Mouse (Mus musculus): ENCODE results near the gene Stpg4. TPM values are rescaled to one million over a fixed set of nuclear protein-coding genes. Genes with fewer than 3 reads are reported as not detected.

The Stpg4 gene
- polyA plus RNA-seq, 1 experiment from 2014 or later: not detected

- H3K9me3 ChIP-seq (ENCODE audit: control insufficient read depth, low read length): no peaks in the 10 kb centered on the region
- no peaks in the 10 kb centered on the region for H3K27me3 ChIP-seq (ENCODE audit: control insufficient read depth, insufficient read depth, low read length)
- 0 out of 2 replicates have a peak overlapping the region, but pooled peaks have one; percentile 20 for H3K27ac ChIP-seq (replicated peaks; ENCODE audit: low read depth, low read length)
- H3K4me2 ChIP-seq (ENCODE audit: low read length): no peak overlapping the region
- H3K4me1 ChIP-seq (ENCODE audit: control insufficient read depth, insufficient read depth, low read length): peaks cover 22% of the 10 kb centered on the region
- no peaks in the 10 kb centered on the region for H3K36me3 ChIP-seq (ENCODE audit: control insufficient read depth, insufficient read depth, low read length)
- 49% methylated on average over 3 of the region's 3 CpGs for WGBS
- H3K4me3 ChIP-seq (replicated peaks; ENCODE audit: low read depth, low read length): no peak overlapping the region
- DNase-seq (peak; percentile 65), ATAC-seq (ENCODE audit: low FRiP score, low TSS enrichment) (no peak)
- H3K9ac ChIP-seq (replicated peaks; ENCODE audit: low read length): no peak overlapping the region
Measured at GRCm38 (mm10) chr17:87367640-87368039, 59.9 kb downstream of the Stpg4 start.

GRCm38 (mm10) chr17:87367228-87367627, 60.3 kb downstream of the Stpg4 start:
- Histone ChIP-seq H3K27ac (replicated peaks; ENCODE audit: low read depth, low read length) (no peak overlapping the region), H3K36me3 (ENCODE audit: control insufficient read depth, insufficient read depth, low read length) (no peaks in the 10 kb centered on the region), H3K4me2 (ENCODE audit: low read length) (no peak overlapping the region), H3K4me1 (ENCODE audit: control insufficient read depth, insufficient read depth, low read length) (peaks cover 18% of the 10 kb centered on the region), H3K9ac (replicated peaks; ENCODE audit: low read length) (no peak overlapping the region), H3K27me3 (ENCODE audit: control insufficient read depth, insufficient read depth, low read length) (no peaks in the 10 kb centered on the region), H3K9me3 (ENCODE audit: control insufficient read depth, low read length) (no peaks in the 10 kb centered on the region), H3K4me3 (replicated peaks; ENCODE audit: low read depth, low read length) (no peak overlapping the region)
- WGBS: 52% methylated on average over 4 of the region's 4 CpGs
- no peak for ATAC-seq (ENCODE audit: low FRiP score, low TSS enrichment)
- no peak for DNase-seq

GRCm38 (mm10) chr17:87366520-87366919, 61.0 kb downstream of the Stpg4 start:
- Histone ChIP-seq H3K9me3 (ENCODE audit: control insufficient read depth, low read length) (no peaks in the 10 kb centered on the region), H3K4me2 (ENCODE audit: low read length) (no peak overlapping the region), H3K4me3 (replicated peaks; ENCODE audit: low read depth, low read length) (no peak overlapping the region), H3K27ac (replicated peaks; ENCODE audit: low read depth, low read length) (no peak overlapping the region), H3K9ac (replicated peaks; ENCODE audit: low read length) (no peak overlapping the region), H3K27me3 (ENCODE audit: control insufficient read depth, insufficient read depth, low read length) (no peaks in the 10 kb centered on the region), H3K36me3 (ENCODE audit: control insufficient read depth, insufficient read depth, low read length) (no peaks in the 10 kb centered on the region), H3K4me1 (ENCODE audit: control insufficient read depth, insufficient read depth, low read length) (peaks cover 12% of the 10 kb centered on the region; the same call in 1 of the 2 replicates)
- 25% methylated on average over 2 of the region's 2 CpGs for WGBS
- DNase-seq (no peak), ATAC-seq (ENCODE audit: low FRiP score, low TSS enrichment) (no peak)

- DNase-seq (no peak), ATAC-seq (ENCODE audit: low FRiP score, low TSS enrichment) (no peak)
- Histone ChIP-seq H3K27ac (replicated peaks; ENCODE audit: low read depth, low read length) (no peak overlapping the region), H3K27me3 (ENCODE audit: control insufficient read depth, insufficient read depth, low read length) (no peaks in the 10 kb centered on the region), H3K36me3 (ENCODE audit: control insufficient read depth, insufficient read depth, low read length) (no peaks in the 10 kb centered on the region), H3K4me1 (ENCODE audit: control insufficient read depth, insufficient read depth, low read length) (peaks cover 16% of the 10 kb centered on the region; the same call in 1 of the 2 replicates), H3K4me3 (replicated peaks; ENCODE audit: low read depth, low read length) (no peak overlapping the region), H3K4me2 (ENCODE audit: low read length) (no peak overlapping the region), H3K9ac (replicated peaks; ENCODE audit: low read length) (no peak overlapping the region), H3K9me3 (ENCODE audit: control insufficient read depth, low read length) (no peaks in the 10 kb centered on the region)
- 80% methylated on average over 8 of the region's 8 CpGs for WGBS
Measured at GRCm38 (mm10) chr17:87365268-87365667, 62.3 kb downstream of the Stpg4 start.

DNA sequence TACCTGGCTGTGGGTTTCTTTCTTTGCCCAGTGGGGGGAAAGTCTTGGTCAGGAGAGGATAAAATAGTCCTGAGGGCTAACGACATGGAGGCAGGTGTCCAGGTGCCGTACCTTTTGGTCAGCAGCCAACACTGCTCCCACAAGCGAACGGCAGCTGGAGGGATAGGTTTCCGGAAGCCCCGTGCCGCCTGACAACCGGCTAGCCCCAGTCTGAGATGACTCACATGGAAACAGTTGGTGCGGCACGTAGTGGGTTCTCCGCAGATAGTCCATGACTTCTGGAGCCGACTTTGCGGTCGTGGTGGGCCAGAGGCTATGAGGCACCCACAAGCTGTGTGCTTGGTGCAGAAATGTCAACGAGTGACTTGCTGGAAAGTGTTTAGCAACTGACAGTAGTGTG, 63.4 kb downstream of the Stpg4 start:
- Histone ChIP-seq H3K36me3 (ENCODE audit: control insufficient read depth, insufficient read depth, low read length) (no peaks in the 10 kb centered on the region), H3K27me3 (ENCODE audit: control insufficient read depth, insufficient read depth, low read length) (no peaks in the 10 kb centered on the region), H3K4me3 (replicated peaks; ENCODE audit: low read depth, low read length) (no peak overlapping the region), H3K4me2 (ENCODE audit: low read length) (no peak overlapping the region), H3K9ac (replicated peaks; ENCODE audit: low read length) (no peak overlapping the region), H3K9me3 (ENCODE audit: control insufficient read depth, low read length) (no peaks in the 10 kb centered on the region), H3K27ac (replicated peaks; ENCODE audit: low read depth, low read length) (no peak overlapping the region), H3K4me1 (ENCODE audit: control insufficient read depth, insufficient read depth, low read length) (peaks cover 10% of the 10 kb centered on the region; the same call in 1 of the 2 replicates)
- 95% methylated on average over 15 of the region's 15 CpGs for WGBS
- ATAC-seq (ENCODE audit: low FRiP score, low TSS enrichment): no peak
- no peak for DNase-seq

- no peaks in the 10 kb centered on the region for H3K27me3 ChIP-seq (ENCODE audit: control insufficient read depth, insufficient read depth, low read length)
- 32% methylated on average over 3 of the region's 3 CpGs for WGBS
- DNase-seq (no peak), ATAC-seq (ENCODE audit: low FRiP score, low TSS enrichment) (no peak)
- H3K4me2 ChIP-seq (ENCODE audit: low read length): no peak overlapping the region
- H3K9me3 ChIP-seq (ENCODE audit: control insufficient read depth, low read length): no peaks in the 10 kb centered on the region
- H3K27ac ChIP-seq (replicated peaks; ENCODE audit: low read depth, low read length): no peak overlapping the region
- no peak overlapping the region for H3K9ac ChIP-seq (replicated peaks; ENCODE audit: low read length)
- H3K4me1 ChIP-seq (ENCODE audit: control insufficient read depth, insufficient read depth, low read length): 0 out of 2 replicates have a peak, but pooled peaks cover 3% of the 10 kb centered on the region
- H3K36me3 ChIP-seq (ENCODE audit: control insufficient read depth, insufficient read depth, low read length): no peaks in the 10 kb centered on the region
- H3K4me3 ChIP-seq (replicated peaks; ENCODE audit: low read depth, low read length): no peak overlapping the region
Measured at GRCm38 (mm10) chr17:87361132-87361531, 66.4 kb downstream of the Stpg4 start.

- ATAC-seq (ENCODE audit: low FRiP score, low TSS enrichment) (no peak), DNase-seq (no peak)
- 85% methylated on average over 9 of the region's 9 CpGs for WGBS
- no peak overlapping the region for H3K4me2 ChIP-seq (ENCODE audit: low read length)
- no peak overlapping the region for H3K9ac ChIP-seq (replicated peaks; ENCODE audit: low read length)
- H3K4me3 ChIP-seq (replicated peaks; ENCODE audit: low read depth, low read length): no peak overlapping the region
- no peaks in the 10 kb centered on the region for H3K27me3 ChIP-seq (ENCODE audit: control insufficient read depth, insufficient read depth, low read length)
- no peaks in the 10 kb centered on the region for H3K9me3 ChIP-seq (ENCODE audit: control insufficient read depth, low read length)
- peaks cover 8% of the 10 kb centered on the region for H3K4me1 ChIP-seq (ENCODE audit: control insufficient read depth, insufficient read depth, low read length)
- H3K36me3 ChIP-seq (ENCODE audit: control insufficient read depth, insufficient read depth, low read length): no peaks in the 10 kb centered on the region
- H3K27ac ChIP-seq (replicated peaks; ENCODE audit: low read depth, low read length): no peak overlapping the region
Measured at GRCm38 (mm10) chr17:87357506-87357905, 70.0 kb downstream of the Stpg4 start.

DNA sequence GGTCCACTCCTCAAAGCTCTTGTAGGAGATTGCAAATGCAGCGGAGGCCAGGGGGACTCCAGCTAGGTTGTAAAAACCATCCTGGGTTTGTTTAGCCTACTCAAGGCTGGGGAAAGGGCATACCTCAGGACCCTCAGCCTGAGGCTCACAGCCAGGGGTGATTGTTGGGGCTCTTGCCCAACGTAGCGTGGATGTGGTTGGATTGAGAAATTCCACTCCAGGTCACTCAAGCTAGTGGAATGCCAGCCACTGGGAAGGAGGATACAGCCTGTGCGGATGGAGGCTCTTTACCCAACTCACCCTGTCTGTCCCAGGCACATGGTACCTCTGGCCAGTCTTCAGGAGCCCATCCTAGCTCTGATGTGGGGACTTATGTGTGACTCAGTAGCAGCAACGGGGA, 71.3 kb downstream of the Stpg4 start:
- Histone ChIP-seq H3K9ac (replicated peaks; ENCODE audit: low read length) (no peak overlapping the region), H3K4me2 (ENCODE audit: low read length) (no peak overlapping the region), H3K4me1 (ENCODE audit: control insufficient read depth, insufficient read depth, low read length) (peaks cover 19% of the 10 kb centered on the region), H3K27ac (replicated peaks; ENCODE audit: low read depth, low read length) (no peak overlapping the region), H3K36me3 (ENCODE audit: control insufficient read depth, insufficient read depth, low read length) (no peaks in the 10 kb centered on the region), H3K4me3 (replicated peaks; ENCODE audit: low read depth, low read length) (no peak overlapping the region), H3K27me3 (ENCODE audit: control insufficient read depth, insufficient read depth, low read length) (no peaks in the 10 kb centered on the region), H3K9me3 (ENCODE audit: control insufficient read depth, low read length) (no peaks in the 10 kb centered on the region)
- no peak for ATAC-seq (ENCODE audit: low FRiP score, low TSS enrichment)
- no peak for DNase-seq
- 91% methylated on average over 5 of the region's 5 CpGs for WGBS

- ATAC-seq (ENCODE audit: low FRiP score, low TSS enrichment) (no peak), DNase-seq (no peak)
Measured at GRCm38 (mm10) chr17:87355456-87355855, 72.1 kb downstream of the Stpg4 start.

More at GRCm38 (mm10) chr17:87355456-87355855, 72.1 kb downstream of the Stpg4 start:
- Histone ChIP-seq H3K36me3 (ENCODE audit: control insufficient read depth, insufficient read depth, low read length) (no peaks in the 10 kb centered on the region), H3K4me1 (ENCODE audit: control insufficient read depth, insufficient read depth, low read length) (peaks cover 24% of the 10 kb centered on the region), H3K9ac (replicated peaks; ENCODE audit: low read length) (no peak overlapping the region), H3K4me2 (ENCODE audit: low read length) (no peak overlapping the region), H3K4me3 (replicated peaks; ENCODE audit: low read depth, low read length) (no peak overlapping the region), H3K9me3 (ENCODE audit: control insufficient read depth, low read length) (no peaks in the 10 kb centered on the region), H3K27ac (replicated peaks; ENCODE audit: low read depth, low read length) (no peak overlapping the region), H3K27me3 (ENCODE audit: control insufficient read depth, insufficient read depth, low read length) (no peaks in the 10 kb centered on the region)
- 88% methylated on average over 8 of the region's 8 CpGs for WGBS

Data from midbrain, embryonic 14.5 days (tissue).